Mouse (Mus musculus): Measurements from ENCODE around the gene 6330403K07Rik.

Gene 6330403K07Rik

DNA sequence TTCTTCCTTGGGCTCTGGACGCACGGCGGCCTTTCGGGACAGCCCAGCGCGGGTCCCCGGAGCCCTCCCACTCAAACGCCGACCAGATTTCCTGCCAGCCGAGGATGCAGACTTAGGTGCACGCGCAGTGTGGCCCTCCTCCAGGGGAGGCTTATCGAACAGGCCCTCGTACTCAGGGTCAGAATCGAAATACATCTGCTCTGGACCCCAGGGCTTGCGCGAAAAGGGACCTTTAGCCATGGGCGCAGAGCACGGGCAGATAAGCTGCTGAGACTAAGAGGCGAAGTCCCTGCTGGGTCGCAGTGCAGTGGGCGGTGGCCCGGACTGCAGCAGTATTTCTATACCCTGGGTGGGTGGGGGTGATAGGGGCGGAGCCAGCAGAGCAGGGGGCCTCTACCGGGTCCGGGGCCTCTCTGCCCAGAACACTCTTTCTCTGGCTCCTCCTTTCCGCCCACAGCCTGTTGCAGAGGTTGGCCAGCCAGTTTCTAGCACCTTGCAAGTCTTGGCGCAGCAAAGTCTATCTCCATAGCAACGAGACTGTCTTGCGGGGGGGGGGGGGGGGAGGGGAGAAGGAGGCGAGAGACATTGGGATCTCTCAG is at the start of gene 6330403K07Rik:
TSS of gene 6330403K07Rik (minus strand) at position 351 of the 599 bp plus-strand sequence.
- DNase-seq, result peak; percentile 16 to 17

DNA sequence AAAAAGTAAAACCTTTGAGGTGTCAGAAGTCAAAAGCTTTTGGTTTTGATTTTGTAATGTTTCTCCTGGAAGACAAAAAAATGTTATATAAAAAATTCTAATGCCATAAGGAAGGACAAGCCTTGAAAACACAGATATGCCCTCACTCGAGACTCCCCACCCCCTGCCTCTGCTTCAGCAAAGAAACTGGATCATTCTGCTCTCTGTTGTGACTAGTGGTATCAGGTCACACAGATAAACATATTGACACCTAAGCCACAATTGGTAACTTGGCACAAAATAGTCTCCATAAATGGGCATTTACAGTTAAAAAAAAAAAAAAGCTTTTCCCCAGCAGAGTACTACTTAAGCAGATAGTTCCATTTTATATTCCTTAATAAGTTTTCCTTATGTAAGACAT is 43.0 kb upstream of the 6330403K07Rik start:
- DNase-seq, result no peak

DNA sequence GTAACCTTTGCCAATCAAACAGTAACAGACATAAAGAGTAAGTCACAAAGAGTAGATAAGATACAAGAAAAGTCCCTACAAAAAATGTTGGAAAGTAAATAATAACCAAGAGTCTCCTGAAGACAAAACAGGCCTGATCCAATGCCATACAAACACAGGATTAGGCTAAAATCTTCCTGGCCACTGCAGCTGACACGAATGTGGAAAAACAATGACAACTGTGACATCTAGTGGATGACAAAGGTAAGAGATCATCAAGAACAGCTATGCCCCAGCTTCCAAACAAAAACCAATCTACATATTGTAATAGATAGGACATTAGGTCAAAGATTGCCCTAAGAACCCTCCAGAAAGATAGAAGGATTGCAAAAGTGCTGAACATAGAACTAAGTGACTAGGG is 19.2 kb upstream of the 6330403K07Rik start:
- peak in 1 of 2 experiments; percentile 6 for DNase-seq

DNA sequence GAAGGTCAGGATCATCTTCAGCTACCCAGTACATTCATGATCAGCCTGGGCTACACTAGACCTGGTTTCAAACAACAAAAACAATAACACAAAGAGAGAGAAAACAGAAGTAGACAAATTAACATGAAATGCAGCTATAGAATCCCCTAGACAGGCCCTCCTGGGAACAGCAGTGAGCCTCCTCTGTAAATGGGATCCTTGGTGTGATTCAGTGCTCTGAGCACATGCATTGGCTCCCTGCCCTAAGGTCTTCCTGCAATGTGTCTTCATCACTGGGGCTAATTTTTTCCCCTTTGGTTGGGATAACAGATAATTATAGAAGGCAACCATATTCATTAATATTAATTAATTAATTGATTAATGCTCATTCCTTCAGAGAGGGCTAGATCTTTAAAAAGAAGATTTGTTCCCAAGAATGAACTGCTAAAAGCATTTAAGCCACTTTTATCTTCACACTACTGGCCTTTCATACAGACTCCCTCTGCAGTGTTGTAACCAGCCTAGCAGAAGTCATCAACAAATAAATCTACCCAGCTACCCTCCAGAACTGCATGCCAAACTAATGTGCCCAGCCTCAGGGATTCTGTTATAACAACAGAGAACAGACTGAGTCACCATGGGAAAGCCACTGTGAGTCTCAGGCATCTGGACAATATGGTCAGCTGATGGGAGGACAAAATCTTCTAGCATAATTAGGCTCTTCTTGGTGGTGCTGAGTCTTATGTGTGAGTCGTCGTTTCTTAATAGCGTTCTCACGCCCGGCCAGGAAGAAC is 6.4 kb upstream of the 6330403K07Rik start:
- DNase-seq, result no peak

DNA sequence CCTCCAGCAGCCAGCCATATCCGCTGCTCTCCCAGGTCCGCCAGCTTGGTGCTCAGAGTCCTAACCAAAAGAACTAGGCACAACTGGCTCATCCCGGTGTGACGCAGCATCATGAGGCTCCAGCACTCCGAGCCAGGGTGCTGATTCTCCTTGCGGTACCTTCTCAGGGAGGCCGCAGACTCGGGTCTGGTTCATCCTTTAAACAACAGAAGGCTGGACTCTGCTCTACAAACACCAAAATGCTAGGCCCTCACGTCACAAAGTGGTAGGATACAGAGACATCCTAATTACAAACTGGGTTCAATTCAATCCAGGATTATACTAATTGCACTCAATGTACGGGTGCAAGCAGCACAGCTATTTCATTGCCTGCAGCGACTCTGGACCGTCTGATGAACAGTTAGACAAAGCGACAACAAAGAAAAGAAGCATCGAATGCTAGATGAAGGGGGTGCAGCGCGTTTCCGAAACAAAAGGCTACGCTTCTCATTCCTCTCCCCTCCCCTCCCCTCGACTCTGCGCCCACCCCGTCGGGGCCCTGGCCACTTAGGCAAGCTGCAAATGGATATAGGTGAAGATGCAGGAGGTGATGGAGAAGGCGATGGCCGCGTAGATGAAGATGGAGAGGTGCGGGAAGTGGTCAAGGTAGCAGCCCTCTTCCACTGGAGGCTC is 686 bp downstream of the 6330403K07Rik start:
- peak in 1 of 2 experiments; percentile 5 for DNase-seq

DNA sequence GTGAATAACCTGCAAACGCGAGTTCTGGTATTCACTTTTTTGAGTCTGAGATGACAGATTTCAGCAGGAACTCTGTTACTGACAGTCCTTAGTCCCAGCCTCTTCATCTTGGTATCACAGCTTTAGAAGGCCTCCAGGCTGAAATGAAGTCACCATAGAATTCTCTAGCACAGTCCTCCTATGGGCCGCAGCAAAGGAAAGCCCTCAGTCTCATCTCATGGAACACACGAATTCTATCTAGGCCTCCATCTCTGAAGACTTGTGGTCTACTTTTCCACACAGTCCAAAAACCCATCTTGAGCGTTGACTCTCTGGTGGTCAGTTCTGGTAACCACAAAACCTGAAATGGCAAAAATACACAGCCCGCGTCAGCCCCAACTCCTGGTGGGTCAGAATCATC is 1.2 kb downstream of the 6330403K07Rik start:
- no peak for DNase-seq

DNA sequence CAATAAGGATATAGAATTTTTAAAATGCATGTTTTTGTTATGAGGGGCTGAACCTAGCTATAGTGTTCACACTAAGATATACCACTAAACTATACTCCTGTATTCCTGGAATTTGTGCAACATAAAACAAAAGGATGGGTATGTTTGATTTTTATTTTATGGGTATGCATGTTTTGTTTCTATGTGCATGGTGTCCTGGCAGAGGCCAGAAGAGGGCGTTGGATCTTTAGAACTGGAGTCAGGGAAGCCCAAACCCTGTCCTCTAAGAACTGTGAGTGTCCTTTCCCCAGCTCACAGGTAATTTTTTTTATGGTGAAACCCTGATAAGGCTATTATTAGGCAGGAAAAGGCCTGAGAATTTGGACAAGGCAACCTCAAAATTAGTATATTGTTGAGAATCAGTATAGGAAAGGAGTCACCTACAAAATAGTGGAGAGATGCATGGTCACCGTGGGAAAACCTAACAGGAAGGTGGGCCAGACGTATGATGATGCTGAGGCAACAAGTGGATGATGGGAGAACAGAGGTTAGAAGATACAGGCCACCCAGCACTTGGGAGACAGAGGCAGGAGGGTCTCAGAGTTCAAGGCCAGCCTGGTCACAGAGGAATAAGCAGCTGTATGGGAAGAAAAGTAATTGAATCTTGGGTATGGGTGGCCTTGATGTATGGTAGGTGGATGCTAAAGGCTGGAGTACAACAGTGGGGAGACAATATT is 3.8 kb downstream of the 6330403K07Rik start:
- DNase-seq, result no peak

DNA sequence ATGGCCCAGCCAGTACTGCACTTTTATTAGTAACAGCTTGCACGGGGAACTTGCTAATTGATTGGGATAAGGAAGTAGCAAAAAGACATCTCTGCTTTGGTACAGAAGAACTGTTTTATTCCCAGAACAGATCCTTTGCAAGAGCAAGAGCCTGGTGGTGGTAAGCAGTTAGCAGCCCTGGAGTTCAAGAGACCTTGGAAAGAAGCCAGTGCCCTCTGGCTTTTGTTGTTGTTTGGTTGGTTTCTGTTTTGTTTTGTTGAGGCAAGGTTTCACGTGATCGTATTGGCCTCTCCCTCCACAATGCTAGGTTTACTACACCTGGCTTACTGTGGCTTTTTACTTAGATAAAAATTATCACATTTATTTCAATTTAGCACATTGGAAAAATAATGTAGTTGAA is 5.0 kb downstream of the 6330403K07Rik start:
- DNase-seq, result no peak

DNA sequence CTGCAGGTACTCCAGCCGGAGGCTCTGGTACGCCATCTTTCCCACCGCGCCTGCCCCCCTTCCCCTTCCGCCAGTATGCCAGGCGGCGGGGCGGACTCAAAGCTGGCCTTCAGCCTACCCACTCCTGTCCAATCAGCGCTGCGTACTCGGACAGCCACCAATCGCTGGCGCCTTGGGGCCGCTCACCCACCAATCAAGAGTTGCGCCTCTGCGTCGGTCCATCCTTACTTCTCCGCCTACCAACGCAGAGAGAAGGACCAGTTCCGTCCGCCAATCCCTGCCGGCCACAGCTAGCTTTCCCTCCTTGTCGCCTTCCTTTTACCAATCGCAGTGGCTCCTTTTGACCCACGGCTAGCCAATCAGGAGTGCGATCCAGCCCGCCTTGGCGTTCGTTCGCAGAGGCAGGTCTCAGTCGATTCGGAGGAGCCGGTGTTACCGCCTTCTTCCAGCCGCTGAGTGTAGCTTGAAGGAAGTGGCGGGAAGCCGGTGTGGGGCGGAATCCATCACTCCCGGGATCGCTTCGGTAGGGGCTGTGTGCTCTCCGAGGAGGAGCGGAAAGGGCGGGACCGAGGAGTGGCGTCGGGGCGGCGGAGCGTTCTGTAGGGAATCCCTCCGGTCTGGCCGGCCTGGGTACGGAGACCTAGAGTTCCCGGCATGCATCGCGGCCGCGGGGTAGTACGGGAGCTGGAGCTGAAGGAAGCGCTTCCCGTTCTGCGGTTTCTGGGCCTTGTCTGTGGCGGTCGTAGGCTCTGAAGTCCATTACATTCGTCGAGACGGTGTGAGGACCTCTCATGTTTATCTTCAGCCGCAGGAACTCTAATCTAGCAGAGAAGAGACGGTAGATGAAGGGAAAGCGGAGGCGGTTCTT is 13.9 kb downstream of the 6330403K07Rik start, which contains the start of the genes Mis12 and Derl2:
TSS of gene Mis12 (plus strand) at position 411 of the 868 bp plus-strand sequence.
TSS of gene Derl2 (minus strand) at position 641 of the 868 bp plus-strand sequence.
- peak; percentile 97 to 98 for DNase-seq

DNA sequence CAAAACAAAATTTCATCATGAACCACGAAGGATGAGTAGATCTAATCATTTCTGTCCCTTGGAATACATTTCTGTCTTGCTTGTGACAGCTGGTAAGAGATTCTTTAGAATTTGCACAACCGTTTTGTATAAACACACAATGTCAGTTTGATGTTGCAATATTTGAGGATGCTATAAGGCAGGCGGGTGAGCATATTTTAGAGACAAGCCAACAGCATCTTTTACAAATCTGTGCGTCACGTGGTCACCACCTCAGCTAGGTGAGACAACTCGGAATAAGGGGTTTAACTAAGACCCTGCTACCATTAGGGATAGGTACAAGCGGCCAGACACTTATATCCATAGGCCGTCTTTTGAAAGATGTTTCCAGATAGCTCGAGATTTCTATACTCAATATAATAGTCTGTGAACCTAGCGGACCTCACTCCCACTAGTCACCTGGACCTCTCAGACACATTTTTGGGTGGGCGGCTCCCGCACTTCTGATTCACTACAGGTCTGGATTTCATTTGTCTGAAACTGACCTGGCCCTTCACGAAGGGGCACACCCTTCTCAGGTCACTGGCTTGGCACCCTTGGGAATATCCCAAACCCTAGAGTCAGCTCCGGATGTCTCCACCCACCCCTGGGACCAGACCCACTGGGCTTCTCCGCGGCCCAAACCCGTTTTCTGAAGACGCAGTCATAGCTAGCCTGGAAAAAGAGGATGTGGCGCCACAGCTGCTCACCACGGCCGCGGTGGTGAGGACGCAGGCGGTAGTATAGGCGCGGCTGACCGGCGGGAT is 14.7 kb downstream of the 6330403K07Rik start:
- no peak for DNase-seq

DNA sequence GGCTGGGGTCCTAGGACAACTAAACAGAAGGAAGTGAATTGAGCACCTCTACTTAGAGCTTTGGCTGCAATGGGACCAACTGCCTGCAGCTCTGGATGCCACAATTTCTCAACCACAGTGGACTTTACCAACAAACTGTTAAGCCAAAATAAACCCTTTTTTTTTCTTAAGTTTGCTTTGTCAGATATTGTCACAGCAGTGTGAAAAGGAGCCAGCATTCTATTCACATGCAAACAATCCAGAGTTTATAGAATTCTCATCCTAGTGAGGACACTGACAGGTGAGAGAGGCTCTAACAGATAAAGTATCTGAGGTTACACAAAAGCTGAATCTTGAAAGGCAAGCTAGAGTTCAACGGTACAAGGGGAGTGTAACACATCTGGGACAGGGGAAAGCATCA is 16.3 kb downstream of the 6330403K07Rik start:
- no peak for DNase-seq

DNA sequence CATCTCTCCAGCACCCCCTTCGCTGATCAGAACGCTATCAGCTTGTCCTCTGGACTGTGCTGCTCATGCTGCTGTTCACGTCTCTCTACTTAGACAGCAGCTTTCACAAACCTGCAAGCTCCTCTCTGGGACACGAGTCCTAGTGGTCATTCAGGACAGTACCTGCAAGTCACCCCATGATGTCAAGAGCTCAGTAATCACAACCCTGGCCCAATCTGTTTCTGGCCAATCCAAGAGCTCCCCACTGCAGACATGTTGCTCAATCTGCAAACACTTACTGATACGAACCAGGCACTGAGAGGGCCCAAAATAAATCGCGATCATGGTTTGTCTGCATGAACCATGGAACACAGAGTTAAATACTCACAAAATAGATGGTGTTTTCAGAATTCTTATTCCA is 20.6 kb downstream of the 6330403K07Rik start:
- DNase-seq, result no peak

DNA sequence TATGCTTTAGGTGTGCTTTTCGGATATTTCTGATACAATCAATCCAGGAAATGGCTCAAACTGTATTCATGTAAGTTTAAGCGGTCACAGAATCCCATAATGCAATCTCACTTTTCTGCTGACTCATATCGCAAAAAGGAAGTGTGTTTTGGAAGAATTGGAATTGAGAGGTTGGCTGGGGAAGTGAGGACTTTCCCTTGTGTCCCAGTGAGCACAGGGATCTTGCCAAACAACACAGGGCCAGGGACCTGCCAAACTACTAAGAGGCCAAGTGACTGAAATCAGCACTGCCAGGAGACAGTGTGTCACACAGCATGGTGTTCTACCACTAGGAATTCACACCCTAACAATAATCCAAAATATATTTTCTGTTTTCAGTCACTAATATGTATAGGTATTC is 25.0 kb downstream of the 6330403K07Rik start:
- no peak for DNase-seq

DNA sequence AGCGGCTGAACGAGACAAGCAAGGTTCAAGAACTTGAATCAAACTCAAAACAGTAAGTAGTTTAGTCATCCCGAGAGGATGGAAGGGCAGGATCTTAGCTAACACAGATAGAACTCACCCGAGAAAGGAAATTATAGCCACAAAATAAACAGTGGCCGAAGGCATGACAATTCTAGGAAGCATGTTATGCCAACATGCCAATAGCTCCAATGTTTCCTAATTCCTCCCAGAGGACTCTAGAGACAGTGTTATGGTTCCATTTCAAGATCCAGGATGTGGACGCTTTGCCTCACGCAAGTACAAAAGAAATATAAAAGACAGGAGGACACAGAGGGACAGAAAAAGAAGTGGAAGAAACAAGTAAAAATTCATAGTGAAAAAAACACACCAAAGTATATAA is 25.5 kb downstream of the 6330403K07Rik start:
- no peak for DNase-seq

DNA sequence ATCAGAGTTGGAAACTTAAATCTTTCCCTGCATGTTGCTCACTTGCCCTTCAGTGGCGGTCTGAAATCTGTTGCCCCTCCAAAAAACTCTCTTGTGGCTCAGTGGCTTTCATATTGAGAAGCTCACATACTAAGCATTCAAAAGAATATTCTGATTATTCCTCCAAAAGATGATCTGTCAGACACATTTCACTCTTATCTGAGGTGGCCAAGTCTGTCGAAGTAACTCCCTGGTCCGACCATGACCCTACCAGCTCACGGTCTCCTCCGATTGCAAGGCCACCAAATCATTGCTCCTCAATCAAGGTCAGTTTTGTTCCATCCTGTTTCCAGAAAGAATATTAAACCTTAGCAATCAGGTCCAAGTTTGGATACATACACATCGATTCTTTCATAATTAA is 26.3 kb downstream of the 6330403K07Rik start:
- DNase-seq, result no peak

DNA sequence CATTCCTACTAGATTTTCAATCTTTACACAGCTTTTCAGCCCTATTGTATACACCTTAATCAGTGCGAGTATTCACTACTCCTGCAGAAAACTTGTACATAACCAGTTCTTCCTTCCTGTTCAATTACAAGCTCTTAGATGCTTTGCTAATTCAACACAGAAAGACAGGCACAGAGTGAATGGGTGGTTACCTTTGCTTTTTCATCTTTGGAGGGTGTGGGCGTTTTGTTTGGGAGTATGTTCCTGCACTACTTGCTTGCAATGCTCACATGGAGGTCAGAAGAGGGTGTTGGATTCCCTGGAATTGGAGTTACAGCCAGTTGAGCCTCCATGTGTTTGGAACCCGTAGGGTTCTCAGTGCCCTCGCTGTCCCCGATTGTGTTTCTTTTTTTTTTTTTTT is 28.3 kb downstream of the 6330403K07Rik start:
- DNase-seq, result no peak

DNA sequence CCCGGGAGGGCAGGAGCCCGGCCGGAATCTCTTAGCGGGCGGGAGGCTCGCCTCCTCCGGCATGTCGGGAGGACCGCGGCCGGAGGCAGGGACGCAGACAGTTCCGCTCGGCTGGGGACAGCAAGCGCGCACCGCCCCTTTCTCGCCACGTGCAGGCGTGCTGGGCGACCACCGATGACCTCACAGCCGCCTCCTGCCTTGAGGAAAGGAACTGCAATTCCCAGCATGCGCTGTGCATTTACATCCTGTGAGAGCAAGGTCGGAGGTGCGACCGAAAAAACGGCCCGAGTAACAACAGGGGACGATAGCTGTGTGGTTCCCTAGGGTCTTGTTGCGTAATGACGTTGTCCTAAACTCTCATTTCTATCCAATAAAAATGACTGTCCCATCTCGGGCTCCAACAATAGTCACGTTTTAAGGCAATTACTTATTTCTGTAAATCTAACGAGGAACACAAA is 29.0 kb downstream of the 6330403K07Rik start, which contains the start of gene Dhx33:
TSS of gene Dhx33 (minus strand) at position 122 of the 458 bp plus-strand sequence.
- DNase-seq, result peak; percentile 97 to 99

DNA sequence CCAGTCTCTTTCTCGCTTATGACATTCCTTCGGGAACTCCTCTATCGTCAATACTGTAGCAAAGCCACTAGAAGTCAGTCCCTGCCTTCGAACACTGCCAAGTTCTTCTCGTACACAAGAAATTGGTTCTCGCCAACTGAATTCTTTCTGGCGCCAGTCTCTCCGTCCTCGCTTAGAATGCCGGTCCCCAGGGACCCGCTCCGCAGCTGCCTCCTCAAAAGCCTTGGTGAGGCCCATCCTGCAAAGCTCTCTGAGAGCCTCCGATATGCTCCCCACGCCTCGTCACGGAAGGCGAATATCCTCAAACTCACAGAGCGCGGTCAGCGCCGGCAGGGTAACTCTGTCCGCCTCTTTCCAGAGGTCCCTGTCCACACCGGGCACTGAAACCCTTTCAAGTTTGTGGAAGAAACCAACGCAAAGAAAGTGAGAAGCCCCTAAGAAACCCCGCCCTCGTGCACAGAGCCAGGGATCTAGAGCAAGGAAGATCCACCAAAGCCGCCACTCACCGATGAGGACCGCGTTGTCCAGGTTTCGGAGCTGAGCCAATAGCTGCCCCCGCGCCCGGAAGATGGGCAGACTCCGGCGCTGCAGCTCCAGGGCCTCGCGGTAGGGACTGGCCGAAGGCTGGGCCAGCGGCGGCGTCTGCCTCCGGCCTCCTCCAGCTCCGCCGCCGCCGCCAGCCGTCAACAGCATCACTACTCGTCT is 29.6 kb downstream of the 6330403K07Rik start:
- DNase-seq, result no peak

DNA sequence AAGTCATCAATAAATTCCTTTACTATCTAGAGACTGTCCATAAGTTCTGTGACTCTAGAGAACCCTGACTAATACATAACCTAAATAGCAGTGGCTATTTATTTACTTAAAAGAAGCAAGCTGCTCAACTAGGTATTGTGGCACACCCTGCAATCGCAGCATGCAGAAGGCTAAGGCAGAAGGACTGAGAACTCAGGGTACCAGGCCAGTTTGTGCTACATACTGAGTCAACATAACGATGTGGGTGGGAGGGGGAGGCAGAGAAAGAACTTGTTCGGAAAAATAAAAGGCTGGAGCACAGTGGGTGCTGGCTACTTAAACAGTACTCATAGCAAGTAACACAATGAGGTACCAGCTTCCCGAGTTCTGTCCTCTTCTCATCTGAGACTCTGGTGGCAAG is 32.1 kb downstream of the 6330403K07Rik start:
- no peak for DNase-seq

DNA sequence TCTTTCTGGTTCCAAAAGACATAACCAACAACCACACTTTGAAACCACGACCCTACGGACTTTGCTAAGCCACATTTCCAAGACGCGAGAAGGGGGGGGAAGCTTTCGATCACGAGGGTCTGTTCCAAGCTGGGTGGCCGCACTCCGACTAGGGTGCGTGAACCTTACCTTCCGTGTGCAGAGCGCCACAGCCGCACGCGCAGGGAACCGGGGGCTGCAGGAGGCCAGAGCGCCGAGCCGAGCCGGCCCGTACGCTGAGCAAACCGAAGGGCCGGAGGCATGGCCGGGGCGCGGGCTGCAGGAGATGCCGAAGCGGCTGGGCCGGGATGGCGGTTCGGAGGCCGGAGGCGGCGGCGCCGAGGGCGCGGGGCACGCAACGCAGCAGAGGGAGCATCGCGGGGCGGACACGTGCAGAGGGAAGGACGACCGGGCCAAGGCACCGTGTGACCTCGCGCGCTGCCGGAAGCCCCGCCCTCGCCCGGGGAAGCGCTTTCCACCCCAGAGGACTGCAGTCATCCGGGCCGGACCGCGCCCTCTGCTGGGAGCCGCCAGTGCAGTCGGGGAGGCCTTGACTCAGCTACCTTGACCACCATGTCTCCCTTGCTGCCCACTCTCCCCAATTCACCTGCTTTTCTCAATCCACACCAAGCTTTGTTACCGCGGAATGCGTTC is 50.6 kb downstream of the 6330403K07Rik start, which contains the start of gene C1qbp:
TSS of gene C1qbp (minus strand) at position 470 of the 672 bp plus-strand sequence.
- peak; percentile 94 to 96 for DNase-seq

Measured in cerebellum, postnatal 36 days (tissue).